Mouse (Mus musculus) hindbrain, embryonic 10.5 days (tissue): ENCODE measurements around the gene Olfm4. TPM values are rescaled to one million over a fixed set of nuclear protein-coding genes. Genes with fewer than 3 reads are reported as not detected.
A peak's percentile ranks its signal among the peaks of the same experiment; 100 is the strongest.

Experiments used
- DNase-seq: peaks from one replicate; pipeline ENCODE4 v3.0.0-alpha.2; 2017; ENCODE audit warnings: low spot score
- H3K27ac ChIP-seq: fragments of 300-500 bp; sonication (generic); 2 replicates; pipeline ENCODE4 v1.5.1; 2016; ENCODE audit warnings: mild to moderate bottlenecking, moderate library complexity
- H3K27me3 ChIP-seq: fragments of 300-500 bp; sonication (generic); 2 replicates; pipeline ENCODE4 v1.6.1; 2016; ENCODE audit warnings: mild to moderate bottlenecking; ENCODE audit not compliant: poor library complexity, insufficient read depth, severe bottlenecking
- H3K36me3 ChIP-seq: fragments of 300-500 bp; sonication (generic); 2 replicates; pipeline ENCODE4 v1.6.1; 2016; ENCODE audit warnings: mild to moderate bottlenecking, moderate library complexity
- H3K4me1 ChIP-seq: fragments of 300-500 bp; sonication (generic); replicated peaks from 2 replicates; pipeline ENCODE4 v1.6.1; 2016; ENCODE audit warnings: mild to moderate bottlenecking
- H3K4me3 ChIP-seq: fragments of 300-500 bp; sonication (generic); 2 replicates; pipeline ENCODE4 v1.5.1; 2016; ENCODE audit warnings: mild to moderate bottlenecking, moderate library complexity
- H3K9me3 ChIP-seq: fragments of 300-500 bp; sonication (generic); 2 replicates; pipeline ENCODE4 v1.6.1; 2016; ENCODE audit warnings: mild to moderate bottlenecking, moderate library complexity
- WGBS: fragments of 180-500 bp; shearing (Covaris S2); methylation state at CpG from one replicate; pipeline ENCODE4 v1.1.7; 2016; 5-methylcytosine and 5-hydroxymethylcytosine counted together
- polyA plus RNA-seq: library from polyadenylated mRNA; unstranded; fragments of >200 nt; fragmentation: Nextera tagmentation; extraction: Ambion mirVana; gene quantifications from 2 replicates; pipeline ENCODE4 v1.2.1, GENCODE M21; 2016

The Olfm4 gene
- polyA plus RNA-seq, 1 experiment from 2014 or later = 0.38 TPM

- H3K4me1 ChIP-seq = no peaks in the 10 kb centered on the region
- no peak overlapping the region for H3K4me3 ChIP-seq
- no peaks in the 10 kb centered on the region for H3K9me3 ChIP-seq
- WGBS = 98% methylated on average over 2 of the region's 2 CpGs
- DNase-seq = no peak
- H3K36me3 ChIP-seq = no peaks in the 10 kb centered on the region
- no peaks in the 10 kb centered on the region for H3K27me3 ChIP-seq
- no peak overlapping the region for H3K27ac ChIP-seq
Measured at GRCm38 (mm10) chr14:79985696-79986095, 1.8 kb downstream of the Olfm4 start.

- no peak overlapping the region for H3K27ac ChIP-seq
- 60% methylated on average over 8 of the region's 8 CpGs for WGBS
- DNase-seq = no peak
- H3K9me3 ChIP-seq = no peaks in the 10 kb centered on the region
- H3K27me3 ChIP-seq = no peaks in the 10 kb centered on the region
- H3K4me1 ChIP-seq = no peaks in the 10 kb centered on the region
- H3K36me3 ChIP-seq = no peaks in the 10 kb centered on the region
- H3K4me3 ChIP-seq = no peak overlapping the region
Measured at GRCm38 (mm10) chr14:79986831-79987230, 3.0 kb downstream of the Olfm4 start.

- DNase-seq = no peak
- Histone ChIP-seq H3K9me3 (no peaks in the 10 kb centered on the region), H3K4me1 (no peaks in the 10 kb centered on the region), H3K27me3 (no peaks in the 10 kb centered on the region), H3K4me3 (no peak overlapping the region), H3K27ac (0 out of 2 replicates have a peak overlapping the region, but pooled peaks have one; percentile 16), H3K36me3 (no peaks in the 10 kb centered on the region)
- 60% methylated on average over 4 of the region's 4 CpGs for WGBS
Measured at GRCm38 (mm10) chr14:79989785-79990184, 5.9 kb downstream of the Olfm4 start.

- no peaks in the 10 kb centered on the region for H3K4me1 ChIP-seq
- no peak overlapping the region for H3K27ac ChIP-seq
- H3K9me3 ChIP-seq = no peaks in the 10 kb centered on the region
- H3K36me3 ChIP-seq = no peaks in the 10 kb centered on the region
- no peak overlapping the region for H3K4me3 ChIP-seq
- H3K27me3 ChIP-seq = no peaks in the 10 kb centered on the region
- DNase-seq = no peak
- 57% methylated on average over 5 of the region's 5 CpGs for WGBS
Measured at GRCm38 (mm10) chr14:79990547-79990946, 6.7 kb downstream of the Olfm4 start.

GRCm38 (mm10) chr14:79997534-79997933 is 13.7 kb downstream of the Olfm4 start:
- H3K9me3 ChIP-seq = no peaks in the 10 kb centered on the region
- H3K36me3 ChIP-seq = no peaks in the 10 kb centered on the region
- no peak overlapping the region for H3K27ac ChIP-seq
- H3K4me3 ChIP-seq = no peak overlapping the region
- peaks cover 8% of the 10 kb centered on the region for H3K4me1 ChIP-seq
- DNase-seq = no peak
- 58% methylated on average over 4 of the region's 4 CpGs for WGBS
- H3K27me3 ChIP-seq = no peaks in the 10 kb centered on the region

GRCm38 (mm10) chr14:80000110-80000531 is 16.2 kb downstream of the Olfm4 start:
- no peaks in the 10 kb centered on the region for H3K36me3 ChIP-seq
- H3K4me3 ChIP-seq = no peak overlapping the region
- no peak for DNase-seq
- WGBS = 58% methylated on average over 8 of the region's 8 CpGs
- no peaks in the 10 kb centered on the region for H3K27me3 ChIP-seq
- H3K4me1 ChIP-seq = peaks cover 8% of the 10 kb centered on the region
- H3K9me3 ChIP-seq = no peaks in the 10 kb centered on the region
- 0 out of 2 replicates have a peak overlapping the region, but pooled peaks have one; percentile 23 for H3K27ac ChIP-seq

- no peaks in the 10 kb centered on the region for H3K9me3 ChIP-seq
- no peak for DNase-seq
- no peak overlapping the region for H3K4me3 ChIP-seq
- no peak overlapping the region for H3K27ac ChIP-seq
- no peaks in the 10 kb centered on the region for H3K27me3 ChIP-seq
- no peaks in the 10 kb centered on the region for H3K4me1 ChIP-seq
- WGBS = 86% methylated on average over 3 of the region's 3 CpGs
- no peaks in the 10 kb centered on the region for H3K36me3 ChIP-seq
Measured at GRCm38 (mm10) chr14:80007686-80008085, 23.8 kb downstream of the Olfm4 start.

GRCm38 (mm10) chr14:80010426-80010825 is 26.5 kb downstream of the Olfm4 start:
- 91% methylated on average over 3 of the region's 3 CpGs for WGBS
- no peak for DNase-seq
- Histone ChIP-seq H3K27ac (no peak overlapping the region), H3K4me1 (peaks cover 18% of the 10 kb centered on the region), H3K9me3 (no peaks in the 10 kb centered on the region), H3K4me3 (no peak overlapping the region), H3K36me3 (no peaks in the 10 kb centered on the region), H3K27me3 (no peaks in the 10 kb centered on the region)

- WGBS = 40% methylated on average over 6 of the region's 6 CpGs
- Histone ChIP-seq H3K27ac (no peak overlapping the region), H3K4me1 (peaks cover 21% of the 10 kb centered on the region), H3K4me3 (no peak overlapping the region), H3K27me3 (no peaks in the 10 kb centered on the region), H3K9me3 (no peaks in the 10 kb centered on the region), H3K36me3 (no peaks in the 10 kb centered on the region)
- no peak for DNase-seq
Measured at GRCm38 (mm10) chr14:80014966-80015365, 31.1 kb downstream of the Olfm4 start.

GRCm38 (mm10) chr14:80016112-80016511 is 32.2 kb downstream of the Olfm4 start:
- H3K27ac ChIP-seq = no peak overlapping the region
- H3K36me3 ChIP-seq = no peaks in the 10 kb centered on the region
- no peak overlapping the region for H3K4me3 ChIP-seq
- DNase-seq = no peak
- H3K27me3 ChIP-seq = no peaks in the 10 kb centered on the region
- no peaks in the 10 kb centered on the region for H3K9me3 ChIP-seq
- H3K4me1 ChIP-seq = peaks cover 21% of the 10 kb centered on the region

GRCm38 (mm10) chr14:80026078-80026477 is 42.2 kb downstream of the Olfm4 start:
- H3K36me3 ChIP-seq = no peaks in the 10 kb centered on the region
- H3K4me1 ChIP-seq = no peaks in the 10 kb centered on the region
- no peaks in the 10 kb centered on the region for H3K9me3 ChIP-seq
- WGBS = 81% methylated on average over 6 of the region's 6 CpGs
- H3K27ac ChIP-seq = no peak overlapping the region
- DNase-seq = no peak
- no peaks in the 10 kb centered on the region for H3K27me3 ChIP-seq
- no peak overlapping the region for H3K4me3 ChIP-seq

GRCm38 (mm10) chr14:80029297-80030001 is 45.6 kb downstream of the Olfm4 start:
- Histone ChIP-seq H3K9me3 (no peaks in the 10 kb centered on the region), H3K4me3 (no peak overlapping the region), H3K36me3 (no peaks in the 10 kb centered on the region), H3K27ac (no peak overlapping the region), H3K27me3 (no peaks in the 10 kb centered on the region), H3K4me1 (no peaks in the 10 kb centered on the region)
- 81% methylated on average over 3 of the region's 3 CpGs for WGBS
- DNase-seq = no peak

GRCm38 (mm10) chr14:80039645-80040272 is 55.9 kb downstream of the Olfm4 start:
- Histone ChIP-seq H3K4me3 (no peak overlapping the region), H3K36me3 (no peaks in the 10 kb centered on the region), H3K27me3 (no peaks in the 10 kb centered on the region), H3K27ac (no peak overlapping the region), H3K4me1 (no peaks in the 10 kb centered on the region), H3K9me3 (0 out of 2 replicates have a peak, but pooled peaks cover 2% of the 10 kb centered on the region)
- no peak for DNase-seq
- WGBS = 83% methylated on average over 4 of the region's 4 CpGs
